Mouse (Mus musculus): ENCODE results near the gene Celf5. TPM values are rescaled to one million over a fixed set of nuclear protein-coding genes. Genes with fewer than 3 reads are reported as not detected.

Celf5 gene
- polyA plus RNA-seq, 1 experiment from 2014 or later: not detected

DNA sequence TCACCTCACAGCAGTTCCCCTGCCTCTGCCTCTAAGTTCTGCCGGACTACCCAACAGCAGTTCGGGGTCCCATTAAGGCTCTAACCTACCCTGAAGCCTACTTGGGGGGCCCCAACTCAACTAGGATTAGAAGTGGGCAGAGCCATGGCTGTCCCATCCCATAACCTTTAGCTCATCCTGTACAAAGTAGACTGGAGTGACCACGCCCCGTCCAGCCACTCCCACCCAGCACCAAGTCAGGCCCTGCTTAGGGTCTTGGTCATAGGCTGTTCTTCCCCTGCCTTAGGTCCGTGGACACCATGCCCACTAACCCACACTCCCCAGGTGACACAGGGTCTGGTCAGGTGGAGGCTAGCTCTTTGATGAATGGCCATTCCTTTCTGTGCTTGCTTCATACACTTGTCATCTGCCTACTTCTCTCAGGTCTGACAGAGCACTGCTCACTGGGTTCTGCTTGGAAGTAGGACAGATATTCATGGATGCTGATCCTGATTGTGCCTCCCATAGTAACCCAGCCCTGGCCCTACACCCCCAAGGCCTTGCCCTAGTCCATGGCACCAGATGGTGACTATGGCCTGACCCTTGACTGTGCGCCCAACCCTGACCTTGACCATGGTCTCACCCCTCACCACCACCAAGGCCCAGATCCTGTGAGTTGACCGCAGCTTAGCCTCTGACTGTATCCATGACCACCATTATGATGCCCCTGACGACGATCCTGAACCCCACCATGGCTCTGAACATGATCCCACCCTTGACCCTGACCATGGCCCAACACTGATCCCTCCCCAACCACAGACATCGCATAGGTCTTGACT lies 63.2 kb downstream of the Celf5 start:
- H3K36me3 ChIP-seq (replicated peaks): no peaks in the 10 kb centered on the region
- H3K27ac ChIP-seq (replicated peaks): no peak overlapping the region
- H3K4me2 ChIP-seq: no peak overlapping the region
- no peak overlapping the region for H3K4me3 ChIP-seq (replicated peaks)
- no peaks in the 10 kb centered on the region for H3K9me3 ChIP-seq (replicated peaks)
- peaks cover 39% of the 10 kb centered on the region for H3K27me3 ChIP-seq
- no peak for ATAC-seq (ENCODE audit: insufficient read depth)
- H3K4me1 ChIP-seq (replicated peaks): peaks cover 43% of the 10 kb centered on the region
- 67% methylated on average over 10 of the region's 10 CpGs for WGBS (ENCODE audit: insufficient replicate concordance)
- no peak overlapping the region for H3K9ac ChIP-seq

DNA sequence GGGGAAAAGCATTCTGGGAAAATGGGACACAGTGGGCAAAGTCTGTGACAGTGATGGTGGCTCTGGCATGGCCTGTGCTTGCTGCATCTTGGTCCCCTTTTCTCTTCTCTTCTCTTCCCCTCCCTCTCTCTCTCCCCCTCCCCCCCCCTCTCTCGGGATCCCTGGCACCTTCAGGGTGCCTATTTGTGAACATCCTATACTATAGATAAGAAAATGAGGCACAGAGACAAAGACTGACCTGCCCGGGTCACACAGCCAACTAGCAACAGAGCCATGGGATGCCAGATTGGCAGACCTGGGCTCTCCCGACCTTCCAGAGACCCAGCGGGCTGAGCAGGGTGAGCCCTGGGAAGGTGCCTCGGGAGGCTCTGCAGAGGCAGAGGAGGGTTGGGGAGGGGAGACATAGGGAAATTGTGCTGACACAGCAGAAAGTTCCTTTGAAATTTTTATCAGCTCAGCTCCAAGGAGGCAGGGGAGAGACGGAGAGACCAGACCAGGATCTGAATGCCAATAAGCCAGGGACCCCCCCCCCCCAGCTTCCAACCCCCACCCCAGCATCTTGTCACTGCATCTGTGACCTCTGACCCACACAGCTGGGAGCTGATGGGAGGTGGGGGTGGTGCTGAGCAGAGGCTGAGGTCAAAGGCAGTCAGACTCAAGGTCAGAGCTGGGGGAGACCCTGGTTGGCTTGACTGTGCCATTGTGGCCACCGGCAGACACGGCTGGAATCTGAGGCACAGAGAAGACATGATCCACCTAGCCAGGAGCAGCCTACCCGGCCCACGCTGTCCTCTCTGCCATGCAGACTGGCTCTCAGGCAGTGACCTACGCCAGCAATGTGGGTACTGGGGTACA lies 64.1 kb downstream of the Celf5 start:
- Histone ChIP-seq H3K9ac (no peak overlapping the region), H3K27ac (replicated peaks) (no peak overlapping the region), H3K36me3 (replicated peaks) (no peaks in the 10 kb centered on the region), H3K9me3 (replicated peaks) (no peaks in the 10 kb centered on the region), H3K27me3 (peaks cover 31% of the 10 kb centered on the region), H3K4me3 (replicated peaks) (no peak overlapping the region), H3K4me2 (no peak overlapping the region), H3K4me1 (replicated peaks) (peaks cover 52% of the 10 kb centered on the region)
- WGBS (ENCODE audit: insufficient replicate concordance): 53% methylated on average over 11 of the region's 11 CpGs
- ATAC-seq (ENCODE audit: insufficient read depth): no peak

DNA sequence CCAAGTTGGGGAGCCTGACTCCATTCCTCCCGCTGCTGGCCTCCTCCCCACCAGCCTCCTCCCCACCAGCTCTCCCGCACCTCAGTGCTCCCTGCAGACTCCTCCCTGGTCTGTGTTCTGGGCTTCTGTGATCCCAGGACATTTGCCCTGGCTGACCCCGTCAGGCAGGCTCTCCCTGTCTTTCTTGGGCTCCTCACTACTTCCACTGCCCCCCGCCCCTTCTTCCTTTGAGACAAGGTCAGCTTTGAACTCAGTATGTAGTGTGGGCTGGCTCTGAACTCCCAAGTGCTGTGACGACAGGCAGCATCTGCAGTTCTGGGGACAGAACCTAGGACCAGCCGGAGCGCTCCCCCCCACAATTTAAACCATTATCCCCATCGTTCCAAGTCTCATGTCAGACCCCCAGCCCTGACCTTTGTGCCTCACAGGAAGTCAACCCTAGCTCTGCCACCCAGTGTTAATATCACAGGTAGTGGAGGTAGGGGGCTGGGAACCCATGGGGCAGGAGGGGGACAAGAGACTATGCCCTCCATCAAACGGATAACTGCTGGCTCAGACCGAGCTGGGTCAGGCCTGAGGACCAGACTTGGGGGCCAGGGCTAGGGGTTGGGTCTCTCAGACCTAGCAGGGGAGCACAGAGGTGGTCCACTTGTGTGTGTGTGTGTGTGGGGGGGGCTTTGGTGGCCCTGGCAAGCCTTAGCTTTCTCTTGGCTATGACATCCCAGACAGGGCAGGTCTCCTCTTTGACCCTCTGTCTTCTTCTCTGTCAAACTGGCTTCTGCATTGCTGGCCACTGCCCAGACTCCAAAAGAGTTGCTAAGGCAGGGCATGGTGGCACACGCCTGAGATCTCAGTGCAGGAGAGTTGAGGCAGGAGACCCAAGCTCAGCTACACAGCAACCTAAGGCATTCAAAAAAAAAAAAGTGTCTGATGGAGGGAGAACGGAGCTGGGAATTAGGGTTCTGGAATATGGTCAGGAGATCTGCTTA lies 65.0 kb downstream of the Celf5 start:
- ATAC-seq (ENCODE audit: insufficient read depth): no peak
- H3K4me1 ChIP-seq (replicated peaks): peaks cover 61% of the 10 kb centered on the region
- peak overlapping the region; percentile 68 for H3K4me2 ChIP-seq
- H3K9ac ChIP-seq: no peak overlapping the region
- H3K9me3 ChIP-seq (replicated peaks): no peaks in the 10 kb centered on the region
- no peak overlapping the region for H3K27ac ChIP-seq (replicated peaks)
- 46% methylated on average over 12 of the region's 12 CpGs for WGBS (ENCODE audit: insufficient replicate concordance)
- H3K36me3 ChIP-seq (replicated peaks): no peaks in the 10 kb centered on the region
- peak overlapping the region; percentile 42 for H3K4me3 ChIP-seq (replicated peaks)
- peaks cover 25% of the 10 kb centered on the region for H3K27me3 ChIP-seq

DNA sequence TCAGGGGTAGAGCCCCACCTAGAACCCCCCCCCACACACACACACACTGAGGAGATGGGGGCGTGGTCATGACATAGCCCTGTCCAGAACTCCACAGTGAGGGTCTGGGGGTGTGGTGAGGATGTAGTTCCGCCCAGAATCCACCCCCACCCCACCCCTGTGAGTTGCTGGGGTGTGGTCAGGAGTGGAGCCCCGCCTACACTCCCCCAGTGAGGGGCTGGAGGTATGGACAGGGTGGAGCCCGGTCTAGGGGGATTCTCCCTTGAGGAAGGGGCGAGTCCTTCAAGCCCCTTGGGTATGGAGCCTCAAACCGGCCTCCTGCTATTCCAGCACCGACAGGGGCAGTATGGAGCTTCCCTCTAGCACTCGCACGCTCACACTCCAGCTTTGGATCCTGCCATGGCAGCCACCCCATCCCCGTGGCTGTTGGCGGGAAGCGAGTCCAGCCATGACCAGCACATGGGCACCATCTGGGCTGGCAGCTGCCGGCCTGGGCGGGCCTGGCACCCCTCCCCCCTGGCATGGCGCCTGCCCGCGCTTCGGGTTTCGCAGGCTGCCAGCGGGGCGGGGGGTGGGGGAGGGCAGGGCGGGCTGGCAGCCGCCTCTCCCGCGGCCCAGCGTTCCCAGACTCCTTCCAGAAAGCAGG lies 65.8 kb downstream of the Celf5 start:
- ATAC-seq (ENCODE audit: insufficient read depth): no peak
- H3K27ac ChIP-seq (replicated peaks): no peak overlapping the region

GRCm38 (mm10) chr10:81415549-81416310 lies 66.8 kb downstream of the Celf5 start:
- 60% methylated on average over 17 of the region's 17 CpGs for WGBS (ENCODE audit: insufficient replicate concordance)
- no peaks in the 10 kb centered on the region for H3K9me3 ChIP-seq (replicated peaks)
- no peak overlapping the region for H3K4me3 ChIP-seq (replicated peaks)
- no peak for ATAC-seq (ENCODE audit: insufficient read depth)
- no peak overlapping the region for H3K27ac ChIP-seq (replicated peaks)
- no peak overlapping the region for H3K9ac ChIP-seq
- no peaks in the 10 kb centered on the region for H3K36me3 ChIP-seq (replicated peaks)
- H3K27me3 ChIP-seq: peaks cover 24% of the 10 kb centered on the region
- peaks cover 79% of the 10 kb centered on the region for H3K4me1 ChIP-seq (replicated peaks)
- H3K4me2 ChIP-seq: no peak overlapping the region

More for the DNA sequence above, 65.8 kb downstream of the Celf5 start:
- Histone ChIP-seq H3K4me3 (replicated peaks) (peak overlapping the region; percentile 42), H3K9me3 (replicated peaks) (no peaks in the 10 kb centered on the region), H3K4me1 (replicated peaks) (peaks cover 69% of the 10 kb centered on the region), H3K9ac (0 out of 2 replicates have a peak overlapping the region, but pooled peaks have one; percentile 15), H3K4me2 (peak overlapping the region; percentile 68), H3K36me3 (replicated peaks) (no peaks in the 10 kb centered on the region), H3K27me3 (peaks cover 24% of the 10 kb centered on the region)
- WGBS (ENCODE audit: insufficient replicate concordance): 1% methylated on average over 26 of the region's 26 CpGs

DNA sequence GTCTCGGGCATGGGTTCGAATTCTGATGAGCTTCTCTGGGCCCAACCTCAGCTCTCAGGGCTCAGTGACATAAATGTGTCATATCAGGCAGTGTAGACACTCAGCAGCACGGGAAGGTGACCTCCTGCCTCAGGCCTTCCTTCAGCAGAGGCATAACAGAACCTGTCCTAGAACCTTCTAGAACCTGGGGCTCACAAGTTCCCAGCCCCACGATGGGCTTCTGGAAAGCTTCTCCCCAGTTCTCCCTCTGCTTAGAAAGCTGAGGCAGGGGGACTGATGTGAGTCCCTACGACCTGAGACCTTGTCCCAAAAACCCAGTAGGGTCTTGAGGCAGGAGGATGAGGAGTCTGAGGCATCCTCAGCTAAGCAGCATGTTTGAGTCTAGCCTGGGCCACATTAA lies 67.4 kb downstream of the Celf5 start:
- Histone ChIP-seq H3K27ac (replicated peaks) (no peak overlapping the region), H3K9ac (no peak overlapping the region)

DNA sequence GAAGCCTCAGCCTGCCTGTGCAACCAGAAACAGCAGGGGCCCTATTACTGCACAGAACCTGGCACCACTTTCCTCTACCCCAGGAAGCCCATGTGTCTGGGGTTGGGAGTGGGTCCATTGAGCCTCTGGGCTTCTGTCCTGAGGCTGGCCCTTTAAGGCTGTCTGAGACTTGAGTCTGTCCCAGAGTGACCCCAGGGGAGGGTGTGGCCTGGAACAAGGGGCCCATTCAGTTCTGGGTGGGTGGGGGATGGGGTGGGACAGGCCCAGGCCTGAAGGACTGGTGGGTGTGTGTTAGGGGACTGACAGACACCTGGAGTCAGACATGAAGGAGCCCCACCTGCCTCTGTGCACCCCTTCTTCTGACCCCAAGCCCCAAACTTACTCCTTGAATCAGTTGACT lies 67.8 kb downstream of the Celf5 start:
- Histone ChIP-seq H3K36me3 (replicated peaks) (no peaks in the 10 kb centered on the region), H3K4me2 (peak overlapping the region; percentile 47), H3K9me3 (replicated peaks) (no peaks in the 10 kb centered on the region), H3K4me1 (replicated peaks) (peaks cover 84% of the 10 kb centered on the region), H3K27me3 (peaks cover 24% of the 10 kb centered on the region), H3K27ac (replicated peaks) (peak overlapping the region; percentile 66), H3K4me3 (replicated peaks) (no peak overlapping the region), H3K9ac (no peak overlapping the region)
- ATAC-seq (ENCODE audit: insufficient read depth): no peak

More for the DNA sequence above, 67.4 kb downstream of the Celf5 start:
- peaks cover 84% of the 10 kb centered on the region for H3K4me1 ChIP-seq (replicated peaks)
- no peaks in the 10 kb centered on the region for H3K36me3 ChIP-seq (replicated peaks)
- no peak for ATAC-seq (ENCODE audit: insufficient read depth)
- H3K9me3 ChIP-seq (replicated peaks): no peaks in the 10 kb centered on the region
- 0 out of 2 replicates have a peak overlapping the region, but pooled peaks have one; percentile 47 for H3K4me2 ChIP-seq
- no peak overlapping the region for H3K4me3 ChIP-seq (replicated peaks)
- 52% methylated on average over 5 of the region's 5 CpGs for WGBS (ENCODE audit: insufficient replicate concordance)
- H3K27me3 ChIP-seq: peaks cover 24% of the 10 kb centered on the region

DNA sequence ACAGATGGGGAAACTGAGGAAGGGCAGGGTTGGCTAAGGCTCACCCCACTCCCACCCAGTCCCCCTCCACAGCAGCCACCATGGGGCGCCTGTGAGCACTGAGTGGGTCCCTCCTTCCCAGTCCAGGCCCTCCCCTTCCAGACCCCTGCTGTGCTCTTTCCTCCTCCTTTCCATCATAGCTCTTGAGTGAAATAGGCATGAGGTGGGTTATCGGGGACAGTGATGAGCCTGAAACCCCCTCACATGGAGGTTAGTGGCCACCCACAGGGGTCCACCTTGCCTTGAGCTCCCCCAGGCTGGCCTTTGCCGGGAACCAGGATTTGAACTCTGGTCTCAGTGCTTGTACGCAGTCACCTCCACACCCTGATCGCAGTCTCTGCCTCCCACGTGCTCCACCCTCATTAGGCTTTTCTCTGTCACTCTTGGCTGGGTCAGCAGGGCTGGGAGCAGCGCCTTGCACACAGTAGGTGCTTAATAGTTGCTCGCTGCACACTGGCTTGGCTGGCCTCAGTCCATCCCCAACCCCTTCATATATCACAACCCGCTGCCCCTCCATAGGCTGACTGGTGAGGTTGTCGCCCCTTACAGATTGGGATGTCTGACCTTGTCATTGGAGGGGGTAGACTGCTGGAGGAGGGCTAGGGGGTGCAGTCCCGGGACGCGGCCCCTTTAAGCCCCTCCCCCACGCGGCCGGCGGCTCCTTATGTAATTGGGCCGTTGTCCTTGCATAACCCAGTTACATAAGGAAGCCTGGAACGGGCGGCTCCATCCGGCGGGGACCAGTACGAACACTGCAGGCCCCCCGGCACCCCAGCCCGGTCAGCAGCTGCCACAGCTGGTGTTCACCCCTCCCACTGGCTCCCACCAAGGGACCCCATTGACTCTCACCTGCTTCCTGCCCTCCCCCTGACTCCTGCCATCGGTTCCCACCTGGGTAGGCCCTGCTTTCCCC lies 68.9 kb downstream of the Celf5 start:
- no peaks in the 10 kb centered on the region for H3K9me3 ChIP-seq (replicated peaks)
- 18% methylated on average over 26 of the region's 26 CpGs for WGBS (ENCODE audit: insufficient replicate concordance)
- H3K4me3 ChIP-seq (replicated peaks): peak overlapping the region; percentile 26; the same call in 1 of the 2 replicates
- ATAC-seq (ENCODE audit: insufficient read depth): peak; percentile 18
- H3K27me3 ChIP-seq: peaks cover 32% of the 10 kb centered on the region
- H3K36me3 ChIP-seq (replicated peaks): no peaks in the 10 kb centered on the region
- peak overlapping the region; percentile 47 for H3K4me2 ChIP-seq
- no peak overlapping the region; the same call in 1 of the 2 replicates for H3K9ac ChIP-seq
- peak overlapping the region; percentile 66 for H3K27ac ChIP-seq (replicated peaks)
- peaks cover 85% of the 10 kb centered on the region for H3K4me1 ChIP-seq (replicated peaks)
